Mouse (Mus musculus) liver, embryonic 14.5 days (tissue): Measurements from ENCODE around the gene Coq2. TPM values are rescaled to one million over a fixed set of nuclear protein-coding genes. Genes with fewer than 3 reads are reported as not detected.

Source experiments
- ATAC-seq: fragments of 200-750 bp; cut with Nextera tagmentation; 2 replicates; pipeline ENCODE4 v1.8.0; 2017; ENCODE audit warnings: moderate number of reproducible peaks, mild to moderate bottlenecking, moderate library complexity; ENCODE audit not compliant: insufficient read depth
- DNase-seq, 3 experiments: peaks; one replicate each; pipeline ENCODE4 v3.0.0-alpha.2; 2012 to 2013; ENCODE audit warnings: low read depth in 3 of 3, low spot score in 3 of 3
- H3K27ac ChIP-seq: fragments of 300-500 bp; sonication (generic); 2 replicates; pipeline ENCODE4 v1.5.1; 2014; ENCODE audit warnings: moderate library complexity, mild to moderate bottlenecking, control low read depth, inconsistent platforms
- H3K27me3 ChIP-seq: fragments of 300-500 bp; sonication (generic); 2 replicates; pipeline ENCODE4 v1.6.1; 2014; ENCODE audit warnings: mild to moderate bottlenecking, low read length, moderate library complexity; ENCODE audit not compliant: control insufficient read depth, insufficient read depth
- H3K36me3 ChIP-seq: fragments of 300-500 bp; sonication (generic); replicated peaks from 2 replicates; pipeline ENCODE4 v1.6.1; 2014; ENCODE audit warnings: low read depth; ENCODE audit not compliant: control insufficient read depth, insufficient read depth
- H3K4me1 ChIP-seq, 2 experiments: fragments of 200-500 bp in 1 of 2; fragments of 300-500 bp in 1 of 2; sonication (generic) in 1 of 2; replicated peaks; 2 replicates each; pipeline ENCODE4 v1.6.1; 2012 to 2014; ENCODE audit warnings: antibody characterized with exemption in 1 of 2, inconsistent platforms in 1 of 2, low read length in 1 of 2; ENCODE audit not compliant: control insufficient read depth in 2 of 2, insufficient read depth in 2 of 2
- H3K4me2 ChIP-seq: fragments of 300-500 bp; sonication (generic); 2 replicates; pipeline ENCODE4 v1.6.1; 2014; ENCODE audit warnings: low read depth, mild to moderate bottlenecking, control low read depth, moderate library complexity
- H3K4me3 ChIP-seq, 2 experiments: fragments of 200-500 bp in 1 of 2; fragments of 300-500 bp in 1 of 2; sonication (generic) in 1 of 2; 2 replicates each; pipeline ENCODE4 v1.5.1; 2012 to 2014; ENCODE audit warnings: low read depth in 2 of 2, low read length in 2 of 2, mild to moderate bottlenecking in 2 of 2, control low read depth in 1 of 2, inconsistent platforms in 1 of 2, moderate library complexity in 1 of 2; ENCODE audit not compliant: insufficient read depth in 1 of 2
- H3K9ac ChIP-seq: fragments of 300-500 bp; sonication (generic); replicated peaks from 2 replicates; pipeline ENCODE4 v1.6.1; 2014; ENCODE audit warnings: mild to moderate bottlenecking, control low read depth, moderate library complexity
- H3K9me3 ChIP-seq: fragments of 300-500 bp; sonication (generic); 2 replicates; pipeline ENCODE4 v1.6.1; 2016; ENCODE audit warnings: low read length, mixed read lengths; ENCODE audit not compliant: control insufficient read depth
- CTCF ChIP-seq: IDR thresholded peaks from 2 replicates; pipeline ENCODE4 v1.5.1; 2016; ENCODE audit warnings: antibody characterized with exemption, low read depth, control low read depth
- EP300 ChIP-seq: IDR thresholded peaks from 2 replicates; pipeline ENCODE4 v1.6.1; 2016; ENCODE audit warnings: antibody characterized with exemption, low read depth
- WGBS: fragments of 180-500 bp; shearing (Covaris S2); extraction: QIAGEN DNeasy Blood & Tissue Kit; methylation state at CpG from one replicate; pipeline ENCODE4 v1.1.7; 2014; ENCODE audit not compliant: insufficient replicate concordance; 5-methylcytosine and 5-hydroxymethylcytosine counted together
- polyA plus RNA-seq, 2 experiments: library from polyadenylated mRNA; depleted of rRNA in 1 of 2; stranded (reverse) in 1 of 2; unstranded in 1 of 2; fragments of >200 nt; fragmentation: Nextera tagmentation in 1 of 2; extraction: Ambion mirVana in 1 of 2; gene quantifications; 2 replicates each; pipeline versions ENCODE4 v1.2.1 to v1.2.3; 2012 to 2014

Gene Coq2
- polyA plus RNA-seq, 2 experiments = 23.8 to 25.7 TPM

GRCm38 (mm10) chr5:100626526-100626925 is 48.4 kb downstream of the Coq2 start:
- 75% methylated on average over 6 of the region's 6 CpGs for WGBS
- no peaks in the 10 kb centered on the region for H3K9me3 ChIP-seq
- H3K27me3 ChIP-seq = no peaks in the 10 kb centered on the region
- H3K9ac ChIP-seq = no peak overlapping the region
- DNase-seq = no peak
- no peaks in the 10 kb centered on the region for H3K36me3 ChIP-seq
- peaks cover 18 to 27% of the 10 kb centered on the region in 2 experiments for H3K4me1 ChIP-seq
- H3K4me2 ChIP-seq = no peak overlapping the region
- no peak overlapping the region for H3K27ac ChIP-seq
- TF ChIP-seq CTCF (no peak), EP300 (no peak)
- no peak overlapping the region for H3K4me3 ChIP-seq
- ATAC-seq = no peak

GRCm38 (mm10) chr5:100624743-100625360 is 50.1 kb downstream of the Coq2 start:
- 35% methylated on average over 9 of the region's 9 CpGs for WGBS
- no peak overlapping the region for H3K4me3 ChIP-seq

GRCm38 (mm10) chr5:100622509-100623163 is 52.3 kb downstream of the Coq2 start:
- H3K27ac ChIP-seq = no peak overlapping the region
- 75% methylated on average over 12 of the region's 12 CpGs for WGBS
- H3K9me3 ChIP-seq = no peaks in the 10 kb centered on the region
- no peak for TF ChIP-seq EP300
- ATAC-seq = no peak
- H3K9ac ChIP-seq = no peak overlapping the region
- no peaks in the 10 kb centered on the region for H3K27me3 ChIP-seq
- no peak overlapping the region for H3K4me3 ChIP-seq
- no peak for DNase-seq
- H3K36me3 ChIP-seq = no peaks in the 10 kb centered on the region
- peaks cover 11 to 16% of the 10 kb centered on the region in 2 experiments for H3K4me1 ChIP-seq
- H3K4me2 ChIP-seq = no peak overlapping the region

More at GRCm38 (mm10) chr5:100624743-100625360, 50.1 kb downstream of the Coq2 start:
- TF ChIP-seq CTCF = no peak
- no peak for TF ChIP-seq EP300
- ATAC-seq (peak; percentile 66; the same call in 1 of the 2 replicates), DNase-seq (no peak)
- Histone ChIP-seq H3K27me3 (no peaks in the 10 kb centered on the region), H3K9ac (no peak overlapping the region), H3K4me2 (no peak overlapping the region), H3K36me3 (no peaks in the 10 kb centered on the region), H3K9me3 (no peaks in the 10 kb centered on the region), H3K27ac (no peak overlapping the region), H3K4me1 (peaks cover 18 to 27% of the 10 kb centered on the region in 2 experiments)

GRCm38 (mm10) chr5:100621876-100622508 is 52.9 kb downstream of the Coq2 start:
- TF ChIP-seq CTCF (no peak), EP300 (no peak)
- 51% methylated on average over 8 of the region's 8 CpGs for WGBS
- Histone ChIP-seq H3K4me2 (no peak overlapping the region), H3K27me3 (no peaks in the 10 kb centered on the region), H3K9ac (no peak overlapping the region), H3K4me1 (peaks cover 11 to 16% of the 10 kb centered on the region in 2 experiments), H3K27ac (no peak overlapping the region), H3K36me3 (no peaks in the 10 kb centered on the region), H3K4me3 (no peak overlapping the region), H3K9me3 (no peaks in the 10 kb centered on the region)
- ATAC-seq = no peak
- no peak for DNase-seq

- no peaks in the 10 kb centered on the region for H3K9me3 ChIP-seq
- DNase-seq = no peak
- H3K36me3 ChIP-seq = no peaks in the 10 kb centered on the region
- H3K4me1 ChIP-seq = peaks cover 11 to 14% of the 10 kb centered on the region in 2 experiments
- no peak overlapping the region for H3K9ac ChIP-seq
- ATAC-seq = no peak
- 56% methylated on average over 9 of the region's 9 CpGs for WGBS
- TF ChIP-seq CTCF (no peak), EP300 (no peak)
- H3K27ac ChIP-seq = no peak overlapping the region
- no peaks in the 10 kb centered on the region for H3K27me3 ChIP-seq
- H3K4me2 ChIP-seq = no peak overlapping the region
- H3K4me3 ChIP-seq = no peak overlapping the region
Measured at GRCm38 (mm10) chr5:100620952-100621351, 54.0 kb downstream of the Coq2 start.
